Comparison of ENCODE assay signal across 27 mouse cellular contexts in genomic region chr9:63632045-63632444, GRCm38 (mm10). TPM values are rescaled to one million over a fixed set of nuclear protein-coding genes. Genes with fewer than 3 reads are reported as not detected.
DNase-seq lines count a peak whose midpoint lies in the region; ATAC-seq and TF ChIP-seq lines count a peak whose summit lies in the region.
"Had no signal": no experiment of that assay in that cellular context is flagged by ENCODE, and none has a peak within 500 bp of the region (broad histone marks: within the 10 kb centered on the region; RNA-seq: fewer than 3 reads in every experiment).

No protein-coding gene starts in this region.

- no peak overlapping the region for H3K27ac ChIP-seq in forebrain, postnatal 0 days (ENCODE audit: low read depth, low read length)
- no peak overlapping the region for H3K27ac ChIP-seq in forebrain, embryonic 16.5 days (ENCODE audit: low read length)
- H3K27ac ChIP-seq in kidney, postnatal 0 days, result no peak overlapping the region
- H3K27ac ChIP-seq in kidney, embryonic 16.5 days (ENCODE audit: low read length), result no peak overlapping the region
- H3K27ac ChIP-seq in lung, embryonic 14.5 days (ENCODE audit: low read depth), result no peak overlapping the region
- no peak overlapping the region for H3K27ac ChIP-seq in stomach, postnatal 0 days (replicated peaks)
- H3K27ac ChIP-seq: forebrain, embryonic 15.5 days; heart, embryonic 15.5 days; hindbrain, embryonic 14.5 days; kidney, embryonic 15.5 days; liver, embryonic 13.5 days; midbrain, embryonic 13.5 days; neural tube, embryonic 13.5 days had no signal

- H3K4me2 ChIP-seq in forebrain, postnatal 0 days (ENCODE audit: low read depth), result no peak overlapping the region
- H3K4me2 ChIP-seq in forebrain, embryonic 16.5 days (ENCODE audit: low read length), result no peak overlapping the region
- no peak overlapping the region for H3K4me2 ChIP-seq in kidney, postnatal 0 days (ENCODE audit: low read length)
- no peak overlapping the region for H3K4me2 ChIP-seq in kidney, embryonic 16.5 days (replicated peaks; ENCODE audit: low read depth, low read length)
- H3K4me2 ChIP-seq in lung, embryonic 14.5 days, result no peak overlapping the region
- no peak overlapping the region for H3K4me2 ChIP-seq in stomach, postnatal 0 days (replicated peaks; ENCODE audit: low read depth)
- H3K4me2 ChIP-seq: forebrain, embryonic 15.5 days; heart, embryonic 15.5 days; hindbrain, embryonic 14.5 days; kidney, embryonic 15.5 days; liver, embryonic 13.5 days; neural tube, embryonic 13.5 days had no signal

- H3K9me3 ChIP-seq in forebrain, postnatal 0 days (ENCODE audit: low read length), result no peaks in the 10 kb centered on the region
- H3K9me3 ChIP-seq in forebrain, embryonic 16.5 days (ENCODE audit: control insufficient read depth, low read length), result no peaks in the 10 kb centered on the region
- no peaks in the 10 kb centered on the region for H3K9me3 ChIP-seq in kidney, postnatal 0 days (replicated peaks; ENCODE audit: low read length)
- no peaks in the 10 kb centered on the region for H3K9me3 ChIP-seq in kidney, embryonic 16.5 days (ENCODE audit: low read length)
- no peaks in the 10 kb centered on the region for H3K9me3 ChIP-seq in lung, embryonic 14.5 days (ENCODE audit: low read depth, low read length)
- H3K9me3 ChIP-seq in stomach, postnatal 0 days (ENCODE audit: control insufficient read depth, low read length), result no peaks in the 10 kb centered on the region
- H3K9me3 ChIP-seq: forebrain, embryonic 15.5 days; heart, embryonic 15.5 days; kidney, embryonic 15.5 days; liver, embryonic 13.5 days; midbrain, embryonic 13.5 days; neural tube, embryonic 13.5 days had no signal

- H3K36me3 ChIP-seq in forebrain, postnatal 0 days (ENCODE audit: insufficient read depth), result peaks cover 34% of the 10 kb centered on the region
- no peaks in the 10 kb centered on the region for H3K36me3 ChIP-seq in forebrain, embryonic 16.5 days (ENCODE audit: control insufficient read depth, insufficient read depth)
- 0 out of 2 replicates have a peak, but pooled peaks cover 20% of the 10 kb centered on the region for H3K36me3 ChIP-seq in kidney, postnatal 0 days (ENCODE audit: insufficient read depth, low read length)
- peaks cover 10% of the 10 kb centered on the region for H3K36me3 ChIP-seq in kidney, embryonic 16.5 days (ENCODE audit: insufficient read depth, low read length)
- H3K36me3 ChIP-seq in lung, embryonic 14.5 days (ENCODE audit: insufficient read depth), result peaks cover 13% of the 10 kb centered on the region
- H3K36me3 ChIP-seq in stomach, postnatal 0 days (ENCODE audit: control insufficient read depth, insufficient read depth, low read length), result peaks cover 2% of the 10 kb centered on the region; the same call in 1 of the 2 replicates

- DNase-seq in forebrain, postnatal 0 days, result no peak
- DNase-seq in kidney, postnatal 0 days (ENCODE audit: low spot score), result no peak
- DNase-seq in lung, embryonic 14.5 days, result no peak
- no peak for DNase-seq in lung, postnatal 25 days (ENCODE audit: low spot score)
- no peak for DNase-seq in stomach, postnatal 0 days (ENCODE audit: low spot score)
- DNase-seq: adrenal gland, postnatal 14 days; cerebellum, adult 8-10 months; cerebellum, postnatal 36 days; gastrocnemius, postnatal 36 days; heart, postnatal 36 days; liver, embryonic 13.5 days; lung, postnatal 10 days; right cerebral cortex, postnatal 25 days; thymus, postnatal 25 days had no signal

- no peaks in the 10 kb centered on the region for H3K27me3 ChIP-seq in forebrain, postnatal 0 days (ENCODE audit: insufficient read depth, low read length)
- H3K27me3 ChIP-seq in forebrain, embryonic 16.5 days (replicated peaks; ENCODE audit: control insufficient read depth, insufficient read depth, low read length), result no peaks in the 10 kb centered on the region
- H3K27me3 ChIP-seq in kidney, postnatal 0 days (ENCODE audit: insufficient read depth, low read length), result no peaks in the 10 kb centered on the region
- H3K27me3 ChIP-seq in kidney, embryonic 16.5 days (ENCODE audit: insufficient read depth, low read length), result no peaks in the 10 kb centered on the region
- H3K27me3 ChIP-seq in lung, embryonic 14.5 days (ENCODE audit: insufficient read depth, low read length), result no peaks in the 10 kb centered on the region
- H3K27me3 ChIP-seq in stomach, postnatal 0 days (ENCODE audit: control insufficient read depth, insufficient read depth, low read length), result no peaks in the 10 kb centered on the region
- H3K27me3 ChIP-seq: forebrain, embryonic 15.5 days; heart, embryonic 15.5 days; kidney, embryonic 15.5 days; liver, embryonic 13.5 days; midbrain, embryonic 13.5 days; neural tube, embryonic 13.5 days had no signal

- H3K4me1 ChIP-seq in forebrain, postnatal 0 days (ENCODE audit: insufficient read depth), result no peaks in the 10 kb centered on the region
- peaks cover 9% of the 10 kb centered on the region for H3K4me1 ChIP-seq in forebrain, embryonic 16.5 days (replicated peaks; ENCODE audit: control insufficient read depth, insufficient read depth, low read length)
- no peaks in the 10 kb centered on the region for H3K4me1 ChIP-seq in kidney, postnatal 0 days (replicated peaks; ENCODE audit: insufficient read depth, low read length)
- no peaks in the 10 kb centered on the region for H3K4me1 ChIP-seq in kidney, embryonic 16.5 days (ENCODE audit: insufficient read depth, low read length)
- 0 out of 2 replicates have a peak, but pooled peaks cover 6% of the 10 kb centered on the region for H3K4me1 ChIP-seq in lung, embryonic 14.5 days (ENCODE audit: insufficient read depth)
- no peaks in the 10 kb centered on the region for H3K4me1 ChIP-seq in stomach, postnatal 0 days (replicated peaks; ENCODE audit: control insufficient read depth, insufficient read depth)
- H3K4me1 ChIP-seq: heart, embryonic 15.5 days; kidney, embryonic 15.5 days; liver, embryonic 13.5 days had no signal

- WGBS in forebrain, postnatal 0 days, result 72% methylated on average over 4 of the region's 4 CpGs
- WGBS in forebrain, embryonic 16.5 days, result 70% methylated on average over 4 of the region's 4 CpGs
- 94% methylated on average over 4 of the region's 4 CpGs for WGBS in kidney, postnatal 0 days
- WGBS in kidney, embryonic 16.5 days, result 91% methylated on average over 4 of the region's 4 CpGs
- WGBS in lung, embryonic 14.5 days, result 93% methylated on average over 4 of the region's 4 CpGs
- 91% methylated on average over 4 of the region's 4 CpGs for WGBS in stomach, postnatal 0 days

- no peak for ATAC-seq in forebrain, postnatal 0 days
- no peak for ATAC-seq in forebrain, embryonic 16.5 days
- no peak for ATAC-seq in kidney, postnatal 0 days (replicated peaks; ENCODE audit: low FRiP score, low read depth)
- no peak for ATAC-seq in kidney, embryonic 16.5 days (ENCODE audit: low FRiP score, low TSS enrichment)
- ATAC-seq in lung, embryonic 14.5 days (ENCODE audit: insufficient read depth), result no peak
- no peak for ATAC-seq in stomach, postnatal 0 days (ENCODE audit: low FRiP score, low TSS enrichment)
- ATAC-seq: forebrain, embryonic 15.5 days; midbrain, embryonic 13.5 days had no signal

- H3K4me3 ChIP-seq in forebrain, postnatal 0 days (ENCODE audit: low read depth, low read length), result no peak overlapping the region
- no peak overlapping the region for H3K4me3 ChIP-seq in forebrain, embryonic 16.5 days (replicated peaks; ENCODE audit: low read length)
- no peak overlapping the region for H3K4me3 ChIP-seq in kidney, postnatal 0 days (replicated peaks; ENCODE audit: low read depth, low read length)
- no peak overlapping the region for H3K4me3 ChIP-seq in kidney, embryonic 16.5 days (ENCODE audit: low read length)
- H3K4me3 ChIP-seq in lung, embryonic 14.5 days (ENCODE audit: low read depth, low read length), result no peak overlapping the region
- H3K4me3 ChIP-seq in stomach, postnatal 0 days (ENCODE audit: low read depth, low read length), result no peak overlapping the region
- H3K4me3 ChIP-seq: forebrain, embryonic 15.5 days; heart, embryonic 15.5 days; kidney, embryonic 15.5 days; liver, embryonic 13.5 days; midbrain, embryonic 13.5 days; myocyte; neural tube, embryonic 13.5 days had no signal

- peak; percentile 52 for TF ChIP-seq CTCF in forebrain, postnatal 0 days (IDR thresholded peaks at IDR 0.05; ENCODE audit: low read depth)
- TF ChIP-seq CTCF in kidney, postnatal 0 days (IDR thresholded peaks at IDR 0.05; ENCODE audit: low read depth), result peak; percentile 49
- peak; percentile 38 for TF ChIP-seq CTCF in lung, embryonic 14.5 days (IDR thresholded peaks at IDR 0.05; ENCODE audit: low read depth)
- TF ChIP-seq CTCF in stomach, postnatal 0 days (IDR thresholded peaks at IDR 0.05; ENCODE audit: low read depth), result peak; percentile 47

- no peak for TF ChIP-seq EP300 in stomach, postnatal 0 days (optimal IDR thresholded peaks at IDR 0.05)

- H3K9ac ChIP-seq in forebrain, postnatal 0 days, result no peak overlapping the region
- no peak overlapping the region for H3K9ac ChIP-seq in forebrain, embryonic 16.5 days (replicated peaks; ENCODE audit: low read depth, low read length)
- no peak overlapping the region for H3K9ac ChIP-seq in kidney, postnatal 0 days (ENCODE audit: low read depth, low read length)
- no peak overlapping the region for H3K9ac ChIP-seq in kidney, embryonic 16.5 days (replicated peaks; ENCODE audit: low read length)
- H3K9ac ChIP-seq in lung, embryonic 14.5 days, result no peak overlapping the region
- H3K9ac ChIP-seq in stomach, postnatal 0 days (ENCODE audit: low read length), result no peak overlapping the region
- H3K9ac ChIP-seq: forebrain, embryonic 15.5 days; heart, embryonic 15.5 days; hindbrain, embryonic 14.5 days; kidney, embryonic 15.5 days; liver, embryonic 13.5 days; midbrain, embryonic 13.5 days; neural tube, embryonic 13.5 days had no signal

RNA-seq across cellular contexts. Expression of gene Aagab, which starts 29.6 kb away (rescaled TPM):
- 37.5 and 46.7 TPM in 2 replicates for total RNA-seq in forebrain, postnatal 0 days (2014; rRNA removed)
- 50.0 and 51.0 TPM in 2 replicates for polyA plus RNA-seq in forebrain, postnatal 0 days (2015; fragmentation: Nextera tagmentation; extraction: Ambion mirVana)
- polyA plus RNA-seq in forebrain, embryonic 16.5 days (2015; fragmentation: Nextera tagmentation; extraction: Ambion mirVana), result 58.5 and 65.1 TPM in 2 replicates
- polyA plus RNA-seq in kidney, postnatal 0 days (2015; fragmentation: Nextera tagmentation; extraction: Ambion mirVana), result 29.0 and 32.2 TPM in 2 replicates
- 35.0 and 38.3 TPM in 2 replicates for polyA plus RNA-seq in kidney, embryonic 16.5 days (2015; fragmentation: Nextera tagmentation; extraction: Ambion mirVana)
- 27.3 and 29.1 TPM in 2 replicates for polyA plus RNA-seq in lung, embryonic 14.5 days (2014; fragmentation: Nextera tagmentation; extraction: Ambion mirVana)
- polyA plus RNA-seq in stomach, postnatal 0 days (2015; fragmentation: Nextera tagmentation; extraction: Ambion mirVana), result 26.8 and 27.6 TPM in 2 replicates

RNA-seq across cellular contexts. Expression of gene Iqch, which starts 29.8 kb away (rescaled TPM):
- total RNA-seq in forebrain, postnatal 0 days (2014; rRNA removed), result 0.14 TPM in 1 of 2 replicates, not detected in the other
- 0.10 TPM in 1 of 2 replicates, not detected in the other for polyA plus RNA-seq in forebrain, postnatal 0 days (2015; fragmentation: Nextera tagmentation; extraction: Ambion mirVana)
- polyA plus RNA-seq in forebrain, embryonic 16.5 days (2015; fragmentation: Nextera tagmentation; extraction: Ambion mirVana), result 0.10 and 0.24 TPM in 2 replicates
- 0.08 and 0.11 TPM in 2 replicates for polyA plus RNA-seq in kidney, postnatal 0 days (2015; fragmentation: Nextera tagmentation; extraction: Ambion mirVana)
- not detected in 2 replicates for polyA plus RNA-seq in kidney, embryonic 16.5 days (2015; fragmentation: Nextera tagmentation; extraction: Ambion mirVana)
- 0.05 and 0.08 TPM in 2 replicates for polyA plus RNA-seq in lung, embryonic 14.5 days (2014; fragmentation: Nextera tagmentation; extraction: Ambion mirVana)
- 0.06 TPM in 1 of 2 replicates, not detected in the other for polyA plus RNA-seq in stomach, postnatal 0 days (2015; fragmentation: Nextera tagmentation; extraction: Ambion mirVana)
- total RNA-seq: gastrocnemius, postnatal 36 days; heart, adult 8-10 months; heart, postnatal 36 days; left cerebral cortex, postnatal 10 days; megakaryocyte, adult 5-6 weeks had no signal
- polyA plus RNA-seq: large intestine, adult 2 months; liver, embryonic 13.5 days; myocyte had no signal
